13 mouse cellular contexts compared by ENCODE assay signal in the genomic region with DNA sequence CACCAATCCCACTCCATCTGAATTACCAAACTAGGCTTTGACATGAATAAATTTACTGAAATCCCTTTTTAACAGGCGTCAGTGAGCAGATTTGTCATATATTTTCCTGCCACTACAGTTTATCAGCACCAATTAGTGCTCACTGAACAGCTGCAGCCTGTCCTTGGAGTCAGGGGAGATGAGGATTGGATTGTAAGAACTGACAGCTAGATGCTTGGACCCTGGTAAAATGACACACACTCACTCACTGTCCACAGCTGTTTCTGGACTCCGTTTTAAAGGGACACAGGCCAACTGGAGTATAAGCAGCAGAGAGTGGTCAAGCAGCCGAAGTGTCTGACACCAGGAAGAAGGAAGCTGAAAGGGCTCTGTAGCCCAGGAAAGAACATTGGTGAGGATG. TPM values are rescaled to one million over a fixed set of nuclear protein-coding genes. Genes with fewer than 3 reads are reported as not detected.
A peak's percentile ranks its signal among the peaks of the same experiment; 100 is the strongest.
DNase-seq lines count a peak whose midpoint lies in the region; ATAC-seq and TF ChIP-seq lines count a peak whose summit lies in the region.
"Had no signal": no experiment of that assay in that cellular context is flagged by ENCODE, and none has a peak within 500 bp of the region (broad histone marks: within the 10 kb centered on the region; RNA-seq: fewer than 3 reads in every experiment).

No protein-coding gene starts in this region.

- no peak overlapping the region for H3K27ac ChIP-seq in hindbrain, embryonic 11.5 days (ENCODE audit: low read depth, low read length)
- H3K27ac ChIP-seq in hindbrain, embryonic 10.5 days = no peak overlapping the region
- H3K27ac ChIP-seq: hindbrain, embryonic 15.5 days had no signal

- TF ChIP-seq POLR2A in brain, embryonic 14.5 days (IDR thresholded peaks at IDR 0.05; ENCODE audit: borderline replicate concordance, extremely low read depth, insufficient read depth, insufficient read length, poor library complexity, severe bottlenecking) = no peak

- no peak for TF ChIP-seq CTCF in brain, embryonic 14.5 days (IDR thresholded peaks at IDR 0.05; ENCODE audit: borderline replicate concordance, extremely low read depth, insufficient read depth, insufficient read length)

- no peak for DNase-seq in hindbrain, embryonic 11.5 days (ENCODE audit: low spot score)
- no peak for DNase-seq in hindbrain, embryonic 10.5 days (ENCODE audit: low spot score)
- DNase-seq in brain, embryonic 14.5 days (ENCODE audit: low read depth) = peak; percentile 65
- peak; percentile 41 to 52 for DNase-seq in heart, postnatal 10 days
- DNase-seq in lung, postnatal 36 days = peak; percentile 39
- DNase-seq in liver = no peak
- DNase-seq in ovary, postnatal 10 days (ENCODE audit: low spot score) = no peak
- no peak for DNase-seq in cerebellum, adult 8-10 months
- DNase-seq: thymus, postnatal 4 days had no signal

- WGBS in hindbrain, embryonic 11.5 days = 62% methylated on average over 3 of the region's 3 CpGs
- 69% methylated on average over 3 of the region's 3 CpGs for WGBS in hindbrain, embryonic 10.5 days

- peak; percentile 46; the same call in 1 of the 2 replicates for ATAC-seq in hindbrain, embryonic 11.5 days (ENCODE audit: low FRiP score)

- no peaks in the 10 kb centered on the region; the same call in 1 of the 2 replicates for H3K9me3 ChIP-seq in hindbrain, embryonic 11.5 days (ENCODE audit: control insufficient read depth, low read length)
- H3K9me3 ChIP-seq in hindbrain, embryonic 10.5 days = 0 out of 2 replicates have a peak, but pooled peaks cover 4% of the 10 kb centered on the region
- H3K9me3 ChIP-seq: hindbrain, embryonic 15.5 days had no signal

- H3K4me2 ChIP-seq in hindbrain, embryonic 11.5 days (replicated peaks; ENCODE audit: low read depth, low read length) = no peak overlapping the region
- H3K4me2 ChIP-seq: hindbrain, embryonic 15.5 days had no signal

- H3K36me3 ChIP-seq in hindbrain, embryonic 11.5 days (ENCODE audit: control insufficient read depth, insufficient read depth, low read length) = no peaks in the 10 kb centered on the region
- no peaks in the 10 kb centered on the region for H3K36me3 ChIP-seq in hindbrain, embryonic 10.5 days
- H3K36me3 ChIP-seq: hindbrain, embryonic 15.5 days had no signal

- H3K4me1 ChIP-seq in hindbrain, embryonic 11.5 days (replicated peaks; ENCODE audit: control insufficient read depth, insufficient read depth, low read length) = no peaks in the 10 kb centered on the region
- H3K4me1 ChIP-seq in hindbrain, embryonic 10.5 days (replicated peaks) = no peaks in the 10 kb centered on the region
- H3K4me1 ChIP-seq: hindbrain, embryonic 15.5 days had no signal

- intact Hi-C loops in heart, postnatal 10 days (cut with DNase I) = no loop called here

- H3K9ac ChIP-seq in hindbrain, embryonic 11.5 days (ENCODE audit: low read depth, low read length) = no peak overlapping the region
- H3K9ac ChIP-seq: hindbrain, embryonic 15.5 days had no signal

- no peak overlapping the region for H3K4me3 ChIP-seq in hindbrain, embryonic 11.5 days (ENCODE audit: low read depth, low read length)
- H3K4me3 ChIP-seq in hindbrain, embryonic 10.5 days = no peak overlapping the region
- H3K4me3 ChIP-seq: hindbrain, embryonic 15.5 days had no signal

- no peaks in the 10 kb centered on the region for H3K27me3 ChIP-seq in hindbrain, embryonic 11.5 days (ENCODE audit: control insufficient read depth, insufficient read depth, low read length)
- no peaks in the 10 kb centered on the region for H3K27me3 ChIP-seq in hindbrain, embryonic 10.5 days (ENCODE audit: insufficient read depth, poor library complexity, severe bottlenecking)
- H3K27me3 ChIP-seq: hindbrain, embryonic 15.5 days had no signal

RNA-seq across cellular contexts. Expression of a gene that starts 53.9 kb away (rescaled TPM):
- polyA plus RNA-seq in hindbrain, embryonic 11.5 days (2014; fragmentation: Nextera tagmentation; extraction: Ambion mirVana) = not detected in 2 replicates
- polyA plus RNA-seq in hindbrain, embryonic 10.5 days (2016; fragmentation: Nextera tagmentation; extraction: Ambion mirVana) = not detected in 2 replicates
- polyA plus RNA-seq in brain, embryonic 14.5 days (2012; rRNA removed) = not detected in 2 replicates
- not detected for total RNA-seq in heart, postnatal 10 days (2021)
- total RNA-seq: left cerebral cortex, postnatal 25 days had no signal
- polyA plus RNA-seq: embryonic facial prominence, embryonic 11.5 days; hindbrain, embryonic 15.5 days; neural tube, embryonic 14.5 days had no signal

Comparison
In these comparisons a context has a peak if more than half of its experiments do, and no peak if none do; other contexts are left out.
1. DNase-seq: peak in brain, embryonic 14.5 days (single experiment), heart, postnatal 10 days (2 of 2) and lung, postnatal 36 days (single experiment); none in hindbrain, embryonic 11.5 days (single experiment), hindbrain, embryonic 10.5 days (single experiment), liver (single experiment), ovary, postnatal 10 days (single experiment) and cerebellum, adult 8-10 months (single experiment).